Mouse (Mus musculus) fibroblast of lung, adult 2 months (primary cell): Measurements from ENCODE around the gene Gon4l.

ENCODE experiments used
- DNase-seq: peaks from one replicate; pipeline ENCODE4 v3.0.0-alpha.2; 2011; ENCODE audit warnings: low read depth

Gene Gon4l

GRCm38 (mm10) chr3:88912585-88912984 is 77.6 kb downstream of the Gon4l start:
- DNase-seq, result no peak

GRCm38 (mm10) chr3:88913511-88914383 is 78.7 kb downstream of the Gon4l start, which contains the start of gene Msto1:
Msto1 (minus strand) TSS chr3:88913999.
- DNase-seq, result peak; percentile 74

GRCm38 (mm10) chr3:88914384-88914810 is 79.4 kb downstream of the Gon4l start:
- no peak for DNase-seq

GRCm38 (mm10) chr3:88918981-88919380 is 84.0 kb downstream of the Gon4l start:
- no peak for DNase-seq

- DNase-seq, result no peak
These were observed 86.4 kb downstream of the Gon4l start for GRCm38 (mm10) chr3:88921411-88921810.

- no peak for DNase-seq
These were observed 89.1 kb downstream of the Gon4l start for GRCm38 (mm10) chr3:88923989-88924591.

GRCm38 (mm10) chr3:88925651-88926050 is 90.6 kb downstream of the Gon4l start:
- DNase-seq, result no peak

- no peak for DNase-seq
These were observed 94.5 kb downstream of the Gon4l start for GRCm38 (mm10) chr3:88929501-88929900.

- DNase-seq, result no peak
These were observed 104.0 kb downstream of the Gon4l start for GRCm38 (mm10) chr3:88939071-88939470.

- DNase-seq, result no peak
These were observed 104.7 kb downstream of the Gon4l start for GRCm38 (mm10) chr3:88939749-88940148.

GRCm38 (mm10) chr3:88942316-88942880 is 107.4 kb downstream of the Gon4l start:
- DNase-seq, result no peak

GRCm38 (mm10) chr3:88944109-88944508 is 109.1 kb downstream of the Gon4l start:
- DNase-seq, result no peak

- DNase-seq, result peak; percentile 57
These were observed 115.0 kb downstream of the Gon4l start for GRCm38 (mm10) chr3:88949786-88950575.

- peak; percentile 51 for DNase-seq
These were observed 115.7 kb downstream of the Gon4l start, which contains the start of the genes Ash1l and Dap3 for GRCm38 (mm10) chr3:88950576-88951326. Ash1l (plus strand) TSS chr3:88950622. Dap3 (minus strand) TSS chr3:88951181.

- no peak for DNase-seq
These were observed 116.3 kb downstream of the Gon4l start for GRCm38 (mm10) chr3:88951327-88951800.

GRCm38 (mm10) chr3:88953246-88953645 is 118.2 kb downstream of the Gon4l start:
- no peak for DNase-seq

- no peak for DNase-seq
These were observed 118.7 kb downstream of the Gon4l start for GRCm38 (mm10) chr3:88953736-88954135.
